Mouse (Mus musculus): ENCODE results near the gene Pogz.
"Not testable (repeated sequence)": the region's sequence is repeated elsewhere in the genome, so short reads cannot be mapped to it uniquely, and the experiment has no call there.

Gene Pogz

DNA sequence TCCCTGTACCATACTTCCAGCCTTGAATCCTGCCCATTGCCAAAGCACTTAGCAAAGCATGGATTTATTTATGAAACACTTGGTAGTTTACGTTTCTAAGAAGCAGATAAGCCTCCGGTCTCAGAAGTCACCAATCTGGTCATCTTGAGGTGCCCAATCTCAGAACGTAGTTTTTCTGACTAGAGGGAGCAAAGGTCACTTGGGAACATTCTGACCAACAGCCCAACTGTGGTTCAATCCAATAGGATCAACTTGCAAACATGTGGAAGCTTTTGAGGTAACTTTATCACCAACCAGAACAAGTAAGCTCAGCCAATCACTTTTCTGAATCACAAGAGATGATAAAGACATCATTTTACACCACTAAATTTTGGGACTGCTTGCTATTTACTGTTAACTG, 2.0 kb upstream of the Pogz start:
- DNase-seq, result no peak

DNA sequence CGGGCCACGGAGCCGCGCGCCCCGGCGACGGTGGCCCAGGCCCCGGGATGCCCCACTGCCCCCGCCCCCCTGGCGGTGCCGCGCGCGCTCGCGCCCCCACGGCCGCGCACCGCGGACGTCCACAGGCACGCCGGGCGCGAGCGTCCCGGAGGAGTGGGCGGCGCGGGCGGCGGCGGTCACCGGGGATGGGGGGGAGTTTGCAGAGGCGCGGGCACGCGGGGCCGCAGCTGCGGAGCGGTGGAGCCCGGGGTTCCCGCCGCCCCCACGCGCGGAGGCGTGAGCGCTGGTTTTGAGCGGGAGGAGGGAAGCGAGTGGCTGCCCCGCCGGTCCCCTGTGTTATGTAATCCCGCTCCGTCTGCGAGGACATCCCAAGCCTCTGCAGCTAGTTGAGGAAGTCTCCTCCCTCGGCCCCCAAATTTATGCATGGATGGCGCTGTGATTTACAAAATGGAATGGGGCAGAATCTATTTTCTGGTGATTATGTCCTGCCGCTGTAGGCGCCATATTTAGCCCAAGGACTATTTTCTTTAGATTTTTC, 661 bp downstream of the Pogz start:
- peak; percentile 81 for DNase-seq

DNA sequence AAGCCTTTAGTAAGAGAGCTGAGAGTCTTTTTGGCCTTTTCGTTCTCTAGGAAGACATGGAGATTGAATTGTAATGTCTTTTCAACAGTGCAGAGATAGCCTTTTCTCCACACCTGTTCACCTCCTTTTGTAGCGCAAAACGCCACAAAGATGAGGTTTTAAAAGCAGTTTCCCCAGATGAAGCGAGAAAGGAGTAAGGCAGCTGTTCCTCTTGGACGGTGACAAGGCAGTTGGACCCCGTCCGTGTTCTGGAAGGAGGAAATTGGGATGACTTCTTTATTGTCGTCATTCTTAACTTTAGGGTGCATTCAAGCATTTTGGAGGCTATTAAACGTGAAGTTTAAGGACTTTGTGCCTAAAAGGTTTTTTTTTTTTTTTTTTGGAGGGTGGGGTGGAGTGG, 1.3 kb downstream of the Pogz start:
- no peak for DNase-seq

DNA sequence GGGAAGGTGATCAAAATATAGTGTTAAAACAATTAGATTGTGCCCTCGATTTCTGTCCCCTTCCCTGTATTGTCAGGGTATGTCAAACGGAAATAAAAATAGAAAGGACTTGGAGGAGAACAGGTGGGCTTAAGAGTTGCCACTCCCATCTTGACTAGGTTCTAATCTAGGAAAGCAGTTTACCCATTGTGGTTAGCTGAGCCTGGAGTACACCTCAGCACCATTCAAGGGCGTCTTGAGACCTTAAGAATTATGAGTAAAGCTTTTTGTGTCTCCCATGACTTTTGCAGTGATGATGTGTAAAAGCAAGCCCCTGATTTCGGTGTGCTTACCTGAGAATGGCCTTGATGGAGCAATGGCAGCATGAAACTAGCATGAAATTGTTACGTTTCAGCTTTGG, 1.7 kb downstream of the Pogz start:
- DNase-seq, result no peak

DNA sequence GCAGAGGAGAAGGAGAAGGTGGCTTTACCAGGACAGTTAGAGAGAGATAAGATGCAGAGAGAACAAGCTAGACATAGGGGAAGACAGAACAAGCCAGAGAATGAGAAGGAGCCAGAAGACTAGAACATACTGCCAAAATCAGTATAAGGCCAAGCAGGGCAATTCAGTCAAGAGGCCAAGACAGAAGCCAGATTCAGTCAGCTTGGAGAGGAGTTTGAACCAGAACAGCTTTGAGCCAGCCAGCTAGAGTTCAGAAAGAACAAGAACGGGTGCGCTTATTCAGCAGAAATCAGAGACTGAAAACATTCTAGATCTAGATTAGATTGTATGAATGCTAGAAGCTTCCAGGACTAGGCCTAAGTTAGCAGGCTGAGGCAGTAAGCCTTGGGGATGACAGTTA, 10.0 kb downstream of the Pogz start:
- DNase-seq, result no peak

DNA sequence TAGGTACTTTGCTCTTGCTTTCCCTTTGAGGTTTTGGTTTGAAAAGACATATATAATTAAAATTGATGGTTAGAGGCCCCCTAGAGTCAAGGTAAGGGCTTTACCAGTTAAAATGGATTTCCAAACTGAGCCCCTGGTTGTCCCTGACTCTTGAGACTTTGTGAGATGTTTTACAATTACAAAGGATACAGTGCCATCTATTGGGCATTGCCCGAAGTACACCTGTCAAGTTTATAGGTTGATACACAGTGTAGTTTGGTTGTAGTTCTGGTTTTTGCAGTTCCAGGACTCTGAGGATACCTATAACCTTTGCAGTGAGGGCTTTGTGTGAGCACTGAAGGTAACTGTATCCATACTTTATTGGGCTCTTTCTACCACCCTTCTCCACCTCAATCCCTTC, 12.0 kb downstream of the Pogz start:
- DNase-seq, result peak; percentile 84

DNA sequence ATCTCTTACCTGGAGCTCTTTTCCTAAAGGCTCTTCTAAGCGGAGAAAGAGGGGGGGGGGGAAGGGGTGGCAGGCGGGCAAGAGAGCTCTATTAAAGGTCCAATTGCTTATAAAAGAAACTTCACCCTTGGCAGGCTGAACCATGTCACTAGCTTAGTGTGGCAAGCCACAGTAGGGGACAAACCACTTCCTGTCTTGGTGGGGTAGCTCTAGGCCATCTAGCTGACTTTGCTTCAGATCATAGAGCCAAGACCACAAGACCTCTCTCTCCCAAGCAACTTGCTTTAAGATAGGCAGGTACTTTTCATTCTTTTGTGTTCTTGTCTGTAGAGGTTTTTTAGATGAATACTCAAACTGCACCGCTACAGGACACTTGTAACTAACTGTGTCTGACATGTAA, 14.4 kb downstream of the Pogz start:
- DNase-seq, result peak; percentile 32

DNA sequence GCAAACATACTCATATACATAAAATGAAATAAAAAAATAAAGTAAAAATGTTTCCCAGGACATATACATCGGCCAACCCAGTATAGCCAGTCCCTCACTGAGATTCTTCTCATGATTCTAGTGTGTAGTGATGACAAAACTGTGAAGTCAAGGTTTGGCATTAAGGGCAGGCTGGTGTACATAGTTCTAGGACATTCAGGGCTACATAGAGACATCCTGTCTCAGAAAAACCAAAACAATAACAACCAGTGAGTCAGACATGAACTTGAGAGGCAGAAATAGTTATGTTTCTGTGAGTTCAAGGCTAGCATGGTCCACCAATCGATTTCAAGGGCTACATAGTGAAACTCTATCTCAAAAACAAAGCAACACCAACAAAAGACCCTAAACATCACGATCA, 14.8 kb downstream of the Pogz start:
- no peak for DNase-seq

DNA sequence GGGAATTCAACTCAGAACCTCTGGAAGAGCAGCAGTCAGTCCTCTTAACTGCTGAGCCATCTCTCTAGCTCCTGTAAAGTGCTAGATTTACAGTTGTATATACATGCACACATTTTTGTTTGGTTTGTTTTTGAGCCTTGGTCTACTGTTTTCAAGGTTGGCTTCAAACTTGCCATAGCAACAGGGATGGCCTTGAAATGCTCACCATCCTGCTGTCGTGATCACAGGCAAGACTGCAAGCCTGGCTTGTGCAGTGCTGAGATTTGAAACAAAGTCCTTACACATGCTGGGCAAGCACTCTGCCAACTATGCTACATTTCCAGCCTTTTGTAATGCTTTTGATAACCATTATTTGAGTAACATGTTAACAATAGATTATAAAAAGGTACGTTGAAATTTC, 22.1 kb downstream of the Pogz start:
- DNase-seq, result no peak

DNA sequence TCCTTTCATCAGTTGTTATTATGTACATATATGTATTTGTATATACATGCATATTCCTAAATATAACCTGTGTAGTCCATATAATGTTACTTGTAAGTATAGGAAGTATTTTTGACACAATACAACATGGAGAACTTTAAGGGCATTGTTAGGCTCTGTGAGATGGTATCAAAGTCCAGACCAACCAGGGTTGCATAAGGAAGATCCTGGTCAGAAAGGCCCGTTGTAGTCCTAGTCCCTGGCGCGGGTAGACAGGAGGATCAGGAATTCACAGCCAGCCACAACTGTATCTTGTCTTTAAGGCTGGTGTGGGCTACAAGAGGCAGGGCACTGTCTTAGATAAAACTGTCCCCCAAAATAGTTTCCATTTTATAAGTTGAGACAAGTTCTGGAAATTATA, 31.6 kb downstream of the Pogz start:
- no peak for DNase-seq

DNA sequence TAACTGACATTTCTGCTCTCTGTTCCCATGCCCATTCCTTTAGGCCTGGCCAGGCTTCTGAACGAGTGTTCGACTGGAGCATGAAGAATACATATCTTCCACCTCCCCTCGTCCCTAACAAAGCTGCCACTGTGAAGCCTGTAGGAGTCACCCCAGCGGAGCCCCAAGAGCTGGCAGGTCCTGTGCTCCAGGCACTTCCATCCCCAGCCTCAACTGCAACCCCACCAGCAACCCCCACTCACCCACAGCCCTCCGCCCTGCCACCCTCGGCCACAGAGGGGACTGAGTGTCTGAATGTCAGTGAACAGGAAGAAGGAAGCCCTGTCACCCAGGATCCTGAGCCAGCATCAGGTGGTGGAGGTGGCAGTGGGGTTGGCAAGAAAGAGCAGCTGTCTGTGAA, 41.3 kb downstream of the Pogz start:
- DNase-seq, result no peak

DNA sequence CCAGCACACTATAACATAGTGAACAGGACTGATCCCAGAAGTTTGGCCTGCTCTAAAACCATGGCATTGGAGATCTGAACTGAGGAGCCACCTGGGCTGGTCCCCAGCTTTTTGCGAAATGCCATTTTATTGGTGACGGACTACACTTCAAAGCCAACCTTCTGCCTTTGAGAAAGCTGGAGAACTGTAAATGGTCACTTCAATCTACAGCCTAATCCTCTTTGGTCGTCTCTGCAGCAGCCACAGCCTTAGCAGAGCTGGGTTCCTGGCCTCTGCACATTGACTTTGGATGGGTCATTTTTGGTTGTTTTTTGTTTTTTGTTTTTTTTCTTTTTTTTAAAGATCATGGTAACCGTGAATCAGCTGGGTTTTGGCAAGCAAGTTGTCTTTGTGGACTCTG, 44.5 kb downstream of the Pogz start:
- no peak for DNase-seq

DNA sequence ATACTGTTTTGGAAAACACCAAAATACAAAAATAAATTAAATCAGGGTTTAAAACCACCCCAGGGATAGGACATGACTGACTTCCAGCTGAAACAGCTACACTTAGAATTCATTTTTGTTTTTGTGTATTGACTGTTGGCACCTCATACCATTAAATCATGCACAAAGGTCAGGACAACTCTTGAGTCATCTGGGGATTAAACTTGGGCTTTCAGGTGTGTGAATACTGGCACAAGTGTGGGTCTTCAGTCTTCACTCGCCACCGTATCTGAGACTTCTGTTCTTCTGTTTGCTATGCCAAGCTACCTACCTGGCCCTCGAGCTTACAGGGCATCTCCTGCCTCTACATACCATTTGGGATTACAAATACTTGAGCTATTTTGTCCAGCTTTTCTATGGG, 45.2 kb downstream of the Pogz start:
- DNase-seq, result no peak

DNA sequence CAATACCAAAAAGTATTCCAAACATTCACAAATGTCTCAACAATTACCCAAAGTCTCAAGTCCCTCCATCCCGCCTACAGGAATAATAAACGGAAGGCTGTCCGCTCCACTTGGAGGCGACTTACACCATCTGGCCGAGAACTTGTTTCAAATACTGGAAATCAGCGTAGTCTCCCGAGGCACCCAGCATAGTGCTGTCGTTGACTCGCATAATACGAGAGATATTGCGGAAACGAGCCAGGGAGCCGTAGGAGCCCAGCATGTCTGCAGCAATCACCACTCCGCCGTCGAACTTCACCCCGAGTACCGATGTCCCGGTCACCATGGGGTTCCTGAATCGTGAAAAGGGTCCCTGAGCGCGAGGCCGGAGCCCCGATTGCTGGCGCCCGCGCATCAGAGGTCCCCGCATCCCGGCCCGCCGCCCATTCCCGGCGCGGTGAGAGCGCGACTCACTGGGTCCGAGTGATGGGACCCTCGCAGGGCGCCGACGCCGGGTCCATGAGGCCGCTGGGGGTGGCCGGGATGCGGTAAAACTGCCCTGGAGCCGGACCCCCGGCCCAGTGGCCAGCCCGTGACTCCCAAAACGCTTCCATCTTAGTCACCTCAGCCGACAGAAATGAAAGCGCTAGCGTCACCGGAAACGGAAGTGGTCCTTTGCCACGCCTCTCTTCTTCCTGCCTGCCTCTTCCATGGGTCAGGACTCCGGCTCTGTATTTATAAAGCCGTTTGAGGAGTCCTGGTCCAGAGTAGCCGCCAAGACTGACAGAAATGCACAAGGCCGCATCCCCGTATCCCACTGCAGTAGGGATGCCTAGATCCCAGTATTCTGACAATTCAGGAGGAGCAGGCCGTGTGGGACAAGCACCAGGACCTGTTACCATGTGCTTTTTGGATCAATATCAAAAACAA, 49.2 kb downstream of the Pogz start, which contains the start of gene Psmb4:
TSS of gene Psmb4 (minus strand) at position 646 of the 909 bp plus-strand sequence.
- peak; percentile 84 for DNase-seq

DNA sequence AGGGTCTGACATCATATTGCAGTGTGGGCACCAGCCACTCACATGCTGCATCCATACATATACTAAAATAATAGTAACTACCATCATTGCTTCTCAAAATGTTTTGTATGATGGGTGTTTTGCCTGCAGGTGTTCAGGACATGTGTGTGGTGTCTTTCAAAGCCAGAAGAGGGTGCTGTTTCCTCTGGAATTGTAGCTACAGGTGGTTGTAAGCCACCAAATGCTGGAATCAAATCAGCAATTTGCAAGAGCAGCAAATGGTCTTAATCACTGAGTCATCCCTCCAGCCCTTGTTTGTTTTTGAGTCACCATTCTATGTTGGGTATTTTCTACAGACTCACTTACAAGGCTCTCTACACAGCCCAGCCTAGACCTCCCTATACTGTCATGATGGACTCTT, 51.2 kb downstream of the Pogz start:
- DNase-seq, result peak; percentile 38

DNA sequence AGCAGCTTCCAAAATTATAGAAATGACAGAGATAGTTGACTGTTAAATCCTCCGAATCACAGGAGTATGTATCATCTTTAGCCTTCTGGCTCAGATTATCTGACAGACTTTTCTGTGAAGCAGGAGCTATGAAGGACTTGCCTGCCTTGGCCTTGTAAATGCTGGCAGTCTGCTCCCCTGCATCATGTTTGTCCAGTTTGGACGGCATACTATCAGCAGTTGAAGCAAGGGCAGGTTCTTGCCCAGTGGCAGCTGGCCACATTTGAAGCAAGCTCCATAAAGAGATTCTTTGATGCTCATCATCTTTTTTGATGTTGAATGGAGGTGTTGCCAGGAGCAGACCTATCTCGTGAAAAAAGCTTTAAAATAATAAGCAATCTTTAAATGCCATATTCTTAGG, 56.7 kb downstream of the Pogz start:
- no peak for DNase-seq

DNA sequence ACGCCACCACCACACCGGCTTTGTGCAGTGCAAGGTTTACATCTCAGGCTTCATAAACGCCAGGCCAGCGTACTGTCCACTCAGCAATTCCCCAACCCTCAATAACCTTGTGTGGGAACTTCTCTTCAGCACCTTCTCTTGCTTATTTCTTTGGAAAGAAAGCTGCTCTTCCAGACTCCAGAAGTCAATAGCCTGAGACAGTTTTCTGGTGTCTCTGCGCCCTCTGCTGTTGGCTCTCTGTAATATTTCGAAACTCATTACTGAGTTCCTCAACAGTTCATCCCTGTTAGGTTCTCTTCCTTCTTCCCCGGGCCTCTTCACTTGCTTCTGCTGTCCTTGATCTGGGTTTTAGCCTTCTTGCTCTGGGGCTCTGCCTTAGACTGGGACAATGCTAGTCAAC, 65.4 kb downstream of the Pogz start:
- DNase-seq, result peak; percentile 54

DNA sequence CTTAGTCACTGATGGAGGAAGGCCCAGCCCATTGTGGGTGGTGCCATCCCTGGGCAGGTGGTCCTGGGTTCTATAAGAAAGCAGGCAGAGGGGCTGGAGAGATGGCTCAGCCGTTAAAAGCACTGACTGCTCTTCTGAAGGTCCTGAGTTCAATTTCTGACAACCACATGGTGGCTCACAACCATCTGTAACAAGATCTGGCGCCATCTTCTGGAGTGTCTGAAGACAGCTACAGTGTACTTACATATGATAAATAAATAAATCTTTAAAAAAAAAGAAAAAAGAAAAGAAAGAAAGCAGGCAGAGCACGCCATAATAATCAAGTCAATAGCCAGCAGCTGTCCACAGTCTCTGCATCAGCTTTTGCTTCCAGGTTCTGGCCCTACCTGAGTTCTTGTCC, 67.4 kb downstream of the Pogz start:
- DNase-seq, result not testable (repeated sequence)

DNA sequence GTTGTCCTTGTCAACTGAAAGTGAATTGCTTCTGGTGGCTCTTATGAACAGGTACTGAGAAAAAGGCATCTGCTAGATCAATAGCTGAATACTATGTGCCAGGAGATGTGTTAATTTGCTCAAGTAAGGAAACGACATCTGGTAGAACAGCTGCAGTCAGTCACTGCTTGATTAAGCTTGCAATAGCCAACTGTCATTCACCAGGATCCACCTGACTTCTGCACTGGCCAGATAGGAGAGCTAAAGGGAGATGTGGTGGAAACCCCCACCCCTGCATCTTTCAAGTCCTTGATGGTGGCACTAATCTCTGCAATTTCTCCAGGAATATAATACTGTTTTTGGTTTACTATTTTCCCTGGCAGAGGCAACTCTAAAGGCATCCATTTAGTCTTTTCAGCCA, 69.1 kb downstream of the Pogz start:
- DNase-seq, result no peak

DNA sequence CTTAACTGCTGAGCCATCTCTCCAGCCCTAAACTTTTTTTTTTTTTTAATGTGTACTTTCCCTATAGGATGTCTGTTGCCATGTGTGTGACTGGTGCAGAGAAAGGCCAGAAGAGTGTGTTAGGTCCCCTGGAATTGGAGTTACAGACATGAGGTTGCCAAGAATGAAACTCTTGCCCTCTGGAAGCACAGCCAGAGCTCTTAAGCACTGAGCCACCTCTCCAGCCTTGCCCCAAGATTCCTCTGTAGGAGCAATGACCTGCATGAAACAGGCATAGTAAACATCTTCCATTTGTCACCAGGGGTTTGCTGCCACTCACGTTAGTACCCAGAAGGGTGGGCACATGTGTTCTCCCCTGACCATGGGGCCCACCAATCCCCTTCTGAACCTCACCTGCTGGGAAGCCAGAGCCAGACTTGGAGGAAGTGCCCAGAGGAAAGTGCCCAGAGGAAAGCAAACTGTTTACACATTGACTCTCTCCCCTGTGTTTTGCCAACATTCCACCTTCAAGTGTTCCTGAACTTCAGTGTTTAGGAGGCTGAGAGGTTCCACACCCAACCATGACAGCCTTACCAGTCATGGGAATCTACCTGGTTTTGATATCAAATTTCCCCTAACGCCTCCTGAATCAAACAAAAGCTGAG, 73.8 kb downstream of the Pogz start:
- no peak for DNase-seq

DNA sequence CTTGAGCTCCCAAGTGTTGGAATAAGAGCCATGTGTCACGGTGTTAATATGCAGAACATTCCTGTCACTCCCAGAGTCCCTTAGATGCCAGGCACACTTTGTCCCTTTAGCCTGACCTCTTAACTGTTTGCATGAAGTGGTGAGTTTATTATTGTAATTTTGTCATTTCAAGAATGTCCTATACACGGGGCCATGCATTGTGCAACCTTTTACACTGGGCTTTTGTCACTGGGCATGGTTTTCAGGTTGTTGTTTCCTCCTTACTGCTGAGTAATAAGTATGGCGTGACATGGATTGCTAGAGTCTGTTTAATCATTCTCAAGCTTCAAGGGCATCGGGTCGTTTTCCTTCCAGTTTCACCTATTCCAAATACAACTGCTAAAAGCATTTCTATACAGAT, 76.4 kb downstream of the Pogz start:
- DNase-seq, result no peak

DNA sequence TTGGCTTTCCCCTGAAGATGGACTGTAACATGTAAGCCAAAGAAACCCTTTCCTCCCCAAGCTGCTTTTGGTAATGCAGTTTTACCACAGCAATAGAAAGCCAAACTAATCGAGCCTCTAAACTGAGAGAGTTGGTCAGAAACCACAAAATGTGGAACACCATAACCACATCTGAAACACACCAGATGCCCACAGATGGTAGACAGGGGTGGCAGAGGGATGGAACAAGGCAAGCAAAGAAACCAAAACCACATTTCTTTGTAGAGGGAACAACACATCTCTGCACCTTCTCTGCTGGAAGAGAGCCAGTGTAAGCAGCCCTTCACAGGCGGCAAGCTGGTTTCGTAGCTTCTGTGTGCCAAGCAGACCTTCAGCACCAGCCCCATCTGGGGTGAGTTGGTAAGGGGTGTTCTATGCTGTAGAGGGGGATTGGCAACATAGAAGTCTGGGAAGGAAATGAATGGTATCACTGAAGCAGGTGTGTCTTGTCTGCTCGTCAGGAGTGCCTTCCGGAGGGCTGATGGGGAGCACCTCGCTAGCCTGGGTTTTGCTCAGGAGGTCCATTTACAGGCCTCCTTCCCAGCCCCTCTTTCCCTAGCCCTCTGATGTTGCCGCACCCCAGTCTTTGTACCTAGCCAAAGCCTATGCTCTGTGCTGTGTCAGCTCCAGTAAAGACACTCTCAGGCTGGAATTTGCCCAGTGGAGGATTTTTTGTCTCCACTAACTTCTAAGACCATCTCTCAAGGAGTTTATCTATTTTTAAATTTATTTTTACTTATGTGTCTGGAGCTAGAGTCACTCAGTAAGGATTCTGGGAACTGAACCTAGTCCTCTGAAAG, 78.8 kb downstream of the Pogz start:
- DNase-seq, result peak; percentile 21

DNA sequence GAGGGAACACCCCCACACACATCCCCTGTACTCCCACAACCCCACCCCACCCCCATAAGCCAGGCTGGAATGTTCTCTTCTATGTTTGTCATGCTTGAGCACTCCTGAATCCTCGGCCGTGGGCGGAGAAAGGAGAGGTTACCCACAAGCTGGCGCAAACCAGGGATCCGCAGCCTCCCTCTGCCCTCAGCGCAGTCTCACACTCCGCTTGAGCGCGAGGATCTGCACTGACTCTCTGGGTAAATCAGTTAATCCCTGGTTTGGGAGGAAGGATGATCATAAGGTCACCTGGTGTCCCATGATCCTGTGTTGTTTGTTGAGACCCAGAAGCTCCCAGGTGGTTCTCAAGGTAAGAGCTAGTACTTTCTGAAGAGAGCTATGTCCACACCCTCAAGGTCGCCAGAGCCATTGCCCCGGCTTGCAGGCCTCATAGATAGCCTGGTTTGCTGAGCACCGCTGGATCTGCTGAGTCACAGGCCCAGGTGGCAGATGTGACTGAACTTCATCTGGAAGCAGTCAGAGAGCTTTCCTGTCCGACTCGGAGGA, 80.5 kb downstream of the Pogz start:
- DNase-seq, result no peak

Measured in thymus, postnatal 14 days (tissue).